Mouse (Mus musculus): ENCODE data around the gene Ccdc105. TPM values are rescaled to one million over a fixed set of nuclear protein-coding genes. Genes with fewer than 3 reads are reported as not detected.

Ccdc105 gene
- polyA plus RNA-seq (2021; fragmentation: Nextera tagmentation): 0.11 and 0.13 TPM in 2 replicates
- long read RNA-seq, experiment 1: 0 reads
- long read RNA-seq, experiment 2: 0 reads

GRCm38 (mm10) chr10:78752452-78753191, at the start of gene Ccdc105:
TSS of gene Ccdc105 (minus strand) at chr10:78753065.

GRCm38 (mm10) chr10:78779981-78780651, 27.3 kb upstream of the Ccdc105 start, which contains the start of gene Slc1a6:
TSS of gene Slc1a6 (plus strand) at chr10:78780496.

GRCm38 (mm10) chr10:78718056-78718455, 34.8 kb downstream of the Ccdc105 start, which contains the start of gene Casp14:
TSS of gene Casp14 (minus strand) at chr10:78718294.

Other genes starting within 250 kb of the Ccdc105 start
- not detected in 2 replicates for gene Olfr1358, start 235.6 kb downstream of the Ccdc105 start, polyA plus RNA-seq (2021; fragmentation: Nextera tagmentation)
- 27.2 and 37.1 TPM in 2 replicates for gene Ilvbl, start 178.7 kb downstream of the Ccdc105 start, polyA plus RNA-seq (2021; fragmentation: Nextera tagmentation)
- gene Syde1, start 161.1 kb downstream of the Ccdc105 start, polyA plus RNA-seq (2021; fragmentation: Nextera tagmentation): 1.9 and 3.3 TPM in 2 replicates
- gene Olfr1357, start 135.0 kb downstream of the Ccdc105 start, polyA plus RNA-seq (2021; fragmentation: Nextera tagmentation): not detected in 2 replicates
- not detected in 2 replicates for gene Casp14, start 34.8 kb downstream of the Ccdc105 start, polyA plus RNA-seq (2021; fragmentation: Nextera tagmentation)
- gene Slc1a6, start 27.4 kb upstream of the Ccdc105 start, polyA plus RNA-seq (2021; fragmentation: Nextera tagmentation): 2.0 and 3.3 TPM in 2 replicates
- gene Olfr1356, start 99.1 kb upstream of the Ccdc105 start, polyA plus RNA-seq (2021; fragmentation: Nextera tagmentation): not detected in 2 replicates
- not detected in 2 replicates for gene Olfr1355, start 122.5 kb upstream of the Ccdc105 start, polyA plus RNA-seq (2021; fragmentation: Nextera tagmentation)
- not detected in 2 replicates for gene Olfr1354, start 160.1 kb upstream of the Ccdc105 start, polyA plus RNA-seq (2021; fragmentation: Nextera tagmentation)
- gene Olfr8, start 197.6 kb upstream of the Ccdc105 start, polyA plus RNA-seq (2021; fragmentation: Nextera tagmentation): not detected in 2 replicates
- not detected in 2 replicates for gene Olfr1353, start 210.2 kb upstream of the Ccdc105 start, polyA plus RNA-seq (2021; fragmentation: Nextera tagmentation)
- 0.03 TPM in 1 of 2 replicates, not detected in the other for gene Olfr1352, start 228.0 kb upstream of the Ccdc105 start, polyA plus RNA-seq (2021; fragmentation: Nextera tagmentation)

Measured in left cerebral cortex, adult 6 months (tissue).